ENCODE assay signal across 11 mouse cellular contexts in the genomic region with DNA sequence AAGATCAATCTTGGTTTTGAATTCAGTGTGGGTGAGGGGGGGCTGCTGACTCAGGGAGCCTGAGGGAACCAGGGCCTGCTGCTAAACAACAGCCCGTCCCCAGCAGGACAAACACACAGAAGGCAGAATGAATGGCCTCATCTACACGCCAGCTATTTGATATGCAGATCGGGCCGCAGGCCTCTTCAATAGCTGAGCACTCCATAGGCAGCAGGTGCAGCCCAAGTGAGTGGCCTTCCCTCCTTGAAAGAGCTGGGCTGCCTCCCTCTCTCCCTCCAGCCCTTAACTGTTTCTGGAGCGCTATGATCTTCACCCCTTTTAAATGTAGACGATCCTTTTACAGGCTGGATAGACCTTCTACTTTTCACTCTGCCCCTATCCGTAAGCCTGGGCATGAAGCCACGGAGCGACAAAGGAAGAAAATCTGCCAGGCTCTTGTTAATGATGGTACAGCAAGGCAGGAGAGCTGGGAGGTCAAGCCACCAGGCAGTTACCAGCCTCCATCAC.
A peak's percentile ranks its signal among the peaks of the same experiment; 100 is the strongest.
DNase-seq lines count a peak whose midpoint lies in the region; ATAC-seq lines count a peak whose summit lies in the region.
"Had no signal": no experiment of that assay in that cellular context is flagged by ENCODE, and none has a peak within 500 bp of the region (broad histone marks: within the 10 kb centered on the region; RNA-seq: fewer than 3 reads in every experiment).

No protein-coding gene starts in this region.

- no peaks in the 10 kb centered on the region for H3K9me3 ChIP-seq in forebrain, embryonic 14.5 days (replicated peaks; ENCODE audit: control insufficient read depth, low read length)
- no peaks in the 10 kb centered on the region for H3K9me3 ChIP-seq in midbrain, embryonic 12.5 days
- H3K9me3 ChIP-seq: kidney, embryonic 15.5 days; limb, embryonic 12.5 days had no signal

- no peak overlapping the region for H3K4me3 ChIP-seq in forebrain, embryonic 14.5 days (ENCODE audit: low read depth, low read length)
- 0 out of 2 replicates have a peak overlapping the region, but pooled peaks have one; percentile 3 for H3K4me3 ChIP-seq in midbrain, embryonic 12.5 days
- H3K4me3 ChIP-seq: kidney, embryonic 15.5 days; limb, embryonic 12.5 days had no signal

- peak; percentile 89 for ATAC-seq in forebrain, embryonic 14.5 days
- peak; percentile 87 for ATAC-seq in midbrain, embryonic 12.5 days (ENCODE audit: low FRiP score, low read depth)

- peak overlapping the region; percentile 99 for H3K27ac ChIP-seq in forebrain, embryonic 14.5 days (ENCODE audit: low read depth, low read length)
- H3K27ac ChIP-seq in midbrain, embryonic 12.5 days (replicated peaks) = peak overlapping the region; percentile 98
- H3K27ac ChIP-seq: kidney, embryonic 15.5 days; limb, embryonic 12.5 days had no signal

- peak overlapping the region; percentile 2; the same call in 1 of the 2 replicates for H3K9ac ChIP-seq in forebrain, embryonic 14.5 days (ENCODE audit: low read length)
- 0 out of 2 replicates have a peak overlapping the region, but pooled peaks have one; percentile 16 for H3K9ac ChIP-seq in midbrain, embryonic 12.5 days (replicated peaks)
- H3K9ac ChIP-seq: kidney, embryonic 15.5 days; limb, embryonic 12.5 days had no signal

- no peaks in the 10 kb centered on the region for H3K36me3 ChIP-seq in forebrain, embryonic 14.5 days (ENCODE audit: control insufficient read depth, insufficient read depth, low read length)
- no peaks in the 10 kb centered on the region for H3K36me3 ChIP-seq in midbrain, embryonic 12.5 days
- H3K36me3 ChIP-seq: kidney, embryonic 15.5 days; limb, embryonic 12.5 days had no signal

- peak overlapping the region; percentile 29 for H3K4me2 ChIP-seq in forebrain, embryonic 14.5 days (ENCODE audit: low read length)
- H3K4me2 ChIP-seq in midbrain, embryonic 12.5 days (replicated peaks) = peak overlapping the region; percentile 44
- H3K4me2 ChIP-seq: kidney, embryonic 15.5 days; limb, embryonic 12.5 days had no signal

- DNase-seq in ES-CJ7 (ENCODE audit: low read depth, low spot score) (peak; percentile 71), ZHBTc4 (ENCODE audit: low read depth, low spot score) (peak; percentile 82)
- peak; percentile 95 for DNase-seq in forebrain, embryonic 14.5 days (ENCODE audit: low spot score)
- no peak for DNase-seq in adrenal gland, postnatal 4 days (ENCODE audit: low spot score in 2 of 2)
- DNase-seq in thymus, postnatal 0 days (ENCODE audit: low spot score) = no peak
- no peak for DNase-seq in layer of hippocampus, adult 18-20 months (ENCODE audit: low spot score in 2 of 2)
- DNase-seq in gastrocnemius, postnatal 14 days = no peak
- DNase-seq: lung, postnatal 36 days had no signal

- H3K27me3 ChIP-seq in forebrain, embryonic 14.5 days (replicated peaks; ENCODE audit: control insufficient read depth, insufficient read depth, low read length) = no peaks in the 10 kb centered on the region
- no peaks in the 10 kb centered on the region for H3K27me3 ChIP-seq in midbrain, embryonic 12.5 days
- H3K27me3 ChIP-seq: kidney, embryonic 15.5 days; limb, embryonic 12.5 days had no signal

- intact Hi-C loops in gastrocnemius, postnatal 14 days (cut with DNase I; ENCODE audit: low total_unique reads) = no loop called here

- peaks cover 59% of the 10 kb centered on the region for H3K4me1 ChIP-seq in forebrain, embryonic 14.5 days (ENCODE audit: control insufficient read depth, insufficient read depth, low read length)
- peaks cover 65% of the 10 kb centered on the region for H3K4me1 ChIP-seq in midbrain, embryonic 12.5 days

- WGBS in forebrain, embryonic 14.5 days = 2% methylated on average over 9 of the region's 9 CpGs
- WGBS in midbrain, embryonic 12.5 days = 9% methylated on average over 9 of the region's 9 CpGs

Comparison
In these comparisons a context has a peak if more than half of its experiments do, and no peak if none do; other contexts are left out.
1. DNase-seq: peak in ES-CJ7 (single experiment), ZHBTc4 (single experiment) and forebrain, embryonic 14.5 days (single experiment); none in adrenal gland, postnatal 4 days (0 of 2), thymus, postnatal 0 days (single experiment), layer of hippocampus, adult 18-20 months (0 of 2) and gastrocnemius, postnatal 14 days (single experiment).